Mouse (Mus musculus) thymus, postnatal 25 days (tissue): ENCODE data around the gene Tmem251.

Source experiments
- DNase-seq: peaks from one replicate; pipeline ENCODE4 v3.0.0; 2022

Gene Tmem251

DNA sequence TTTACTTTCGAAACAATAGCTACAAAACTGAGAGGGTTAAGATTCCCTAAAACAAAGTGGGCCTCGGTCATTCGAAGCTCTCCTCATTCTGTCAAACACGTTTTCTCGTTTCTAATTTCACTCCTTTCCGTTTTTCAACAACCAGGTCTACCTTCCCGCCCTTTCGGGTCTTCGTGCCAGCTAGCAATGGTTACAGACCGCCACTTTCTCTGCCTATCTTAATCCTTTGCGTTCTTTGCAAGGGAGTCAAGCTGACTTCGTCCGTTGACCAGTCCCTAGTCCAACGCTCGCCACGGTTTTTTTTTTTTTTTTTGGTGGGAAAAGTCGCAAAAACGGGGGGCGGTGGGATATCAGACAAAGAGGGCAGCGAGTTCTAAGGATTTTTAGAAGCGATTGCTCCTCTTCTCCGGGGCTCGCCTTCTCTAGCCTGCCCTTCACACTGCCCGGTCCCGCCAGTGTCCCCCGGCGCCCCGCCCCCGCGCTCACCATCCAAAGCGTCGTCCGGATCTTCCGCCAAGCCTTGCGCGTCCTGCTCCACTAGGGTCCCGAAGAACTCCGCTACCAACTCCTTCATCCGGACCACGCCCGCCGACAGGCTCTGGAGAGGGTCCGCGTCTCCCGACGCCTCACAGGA is 13.6 kb downstream of the Tmem251 start:
- DNase-seq: no peak

DNA sequence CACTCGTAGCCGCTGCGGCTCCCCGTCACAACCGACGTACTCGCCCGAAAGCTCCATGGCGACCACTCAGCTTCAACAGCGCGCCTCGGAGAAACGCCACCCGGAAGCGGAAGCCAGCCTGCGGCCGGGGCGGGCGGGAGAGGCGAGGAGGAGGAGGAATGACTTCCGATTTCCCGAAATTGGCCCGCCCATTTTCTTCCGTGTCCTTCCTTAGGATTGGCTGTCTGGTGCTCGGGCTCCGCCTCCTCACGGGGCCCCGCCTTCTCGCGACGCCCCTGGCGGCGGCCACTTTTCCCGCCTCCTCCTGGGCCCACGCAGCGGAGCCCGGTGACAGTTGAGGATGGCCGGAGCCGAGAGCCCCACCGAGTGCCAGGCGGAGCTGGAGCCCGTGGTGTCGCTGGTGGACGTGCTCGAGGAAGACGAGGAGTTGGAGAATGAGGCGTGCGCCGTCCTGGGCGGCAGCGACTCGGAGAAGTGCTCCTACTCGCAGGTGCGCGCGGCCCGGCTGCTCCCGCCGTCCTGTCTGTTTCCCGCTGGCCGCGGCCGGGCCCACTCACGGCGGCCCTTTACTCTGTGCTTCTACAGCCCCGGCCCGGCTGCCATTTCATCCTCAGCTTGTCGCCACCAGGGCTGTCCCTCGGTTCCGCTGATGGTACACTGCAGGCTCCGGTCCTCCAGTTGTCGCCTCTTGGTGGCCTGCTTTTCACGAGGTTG is 14.3 kb downstream of the Tmem251 start, which contains the start of the genes Gm28051, Gon7 and Ubr7:
Gene Gm28051, minus strand, starts transcription at position 77 of the 714 bp plus-strand sequence.
Gene Gon7, minus strand, starts transcription at position 115 of the 714 bp plus-strand sequence.
Gene Ubr7, plus strand, starts transcription at position 279 of the 714 bp plus-strand sequence.
- peak; percentile 96 for DNase-seq

DNA sequence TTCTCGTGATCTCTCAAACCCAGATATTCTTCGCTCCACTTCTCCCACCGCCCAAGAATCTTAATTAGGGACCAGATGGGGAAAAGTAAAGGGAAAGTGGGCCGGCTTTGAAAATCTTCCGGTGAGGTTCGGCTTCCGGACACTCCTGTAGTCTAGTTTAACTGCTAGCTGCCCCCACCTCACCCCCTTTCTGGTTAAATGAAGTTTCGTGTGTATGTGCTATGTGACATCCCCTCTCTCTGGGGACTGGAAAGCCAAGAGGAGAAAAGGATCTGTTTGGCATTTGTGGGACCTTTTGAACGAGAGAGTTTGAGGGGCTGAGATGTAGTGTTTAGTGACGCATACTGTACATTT is 14.8 kb downstream of the Tmem251 start, which contains the start of gene Gm20604:
Gene Gm20604, minus strand, starts transcription at position 270 of the 354 bp plus-strand sequence.
- no peak for DNase-seq

DNA sequence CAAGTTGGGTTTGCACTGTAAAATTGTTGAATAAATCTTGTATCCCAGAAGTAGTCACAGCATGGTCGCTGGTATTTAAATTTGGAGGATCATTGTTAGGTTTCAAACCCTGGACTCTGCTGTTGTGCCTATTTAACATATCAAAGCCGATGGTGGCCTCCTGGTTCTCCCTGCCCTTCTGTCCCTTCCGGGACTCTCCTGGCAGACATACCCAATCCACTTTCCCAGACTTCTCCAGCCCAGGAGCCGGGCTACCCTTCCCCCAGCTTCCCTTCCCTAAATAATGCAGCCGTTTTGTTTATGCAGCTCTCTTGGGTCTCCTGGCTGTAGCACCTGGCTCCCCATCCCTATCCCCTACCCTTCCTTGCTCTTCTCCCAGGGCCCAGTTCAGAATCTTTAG is 15.4 kb downstream of the Tmem251 start:
- DNase-seq: no peak

DNA sequence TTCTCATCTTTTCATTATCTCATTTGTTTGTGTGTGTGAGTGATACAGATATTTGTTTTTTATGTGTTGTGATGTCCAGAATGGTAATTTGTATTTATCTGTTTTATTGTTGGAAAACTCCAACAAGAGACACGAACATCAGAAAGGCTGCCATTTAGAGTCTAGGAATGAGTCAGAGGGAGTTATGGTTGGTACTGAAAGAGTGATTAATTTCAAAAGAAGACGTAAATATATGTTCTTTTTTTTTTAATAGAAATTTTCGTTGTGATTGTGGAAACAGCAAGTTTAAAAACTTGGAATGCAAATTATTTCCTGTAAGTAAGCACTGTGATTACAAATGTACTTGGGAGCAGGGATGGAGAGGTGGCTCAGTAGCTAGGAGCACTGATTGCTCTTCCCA is 18.1 kb downstream of the Tmem251 start:
- no peak for DNase-seq

DNA sequence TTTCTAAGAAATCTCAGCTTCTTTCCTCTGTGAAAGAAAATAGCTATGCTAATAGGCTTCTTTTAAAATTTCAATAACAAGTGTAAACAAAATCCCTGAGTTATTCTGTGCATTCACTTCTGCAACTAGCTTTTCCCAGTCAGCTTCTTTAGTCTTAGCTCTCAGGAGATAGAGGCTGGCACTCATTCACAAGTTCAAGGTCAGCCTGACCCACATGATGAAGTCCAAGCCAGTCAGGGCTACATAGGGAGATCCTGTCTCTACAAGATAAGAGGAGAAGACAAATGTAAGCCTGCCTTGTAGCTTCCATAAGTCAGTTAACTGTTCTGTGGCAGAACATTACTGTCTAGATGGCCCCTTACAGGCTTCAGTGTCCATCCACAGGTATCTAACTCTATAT is 20.1 kb downstream of the Tmem251 start:
- no peak for DNase-seq

DNA sequence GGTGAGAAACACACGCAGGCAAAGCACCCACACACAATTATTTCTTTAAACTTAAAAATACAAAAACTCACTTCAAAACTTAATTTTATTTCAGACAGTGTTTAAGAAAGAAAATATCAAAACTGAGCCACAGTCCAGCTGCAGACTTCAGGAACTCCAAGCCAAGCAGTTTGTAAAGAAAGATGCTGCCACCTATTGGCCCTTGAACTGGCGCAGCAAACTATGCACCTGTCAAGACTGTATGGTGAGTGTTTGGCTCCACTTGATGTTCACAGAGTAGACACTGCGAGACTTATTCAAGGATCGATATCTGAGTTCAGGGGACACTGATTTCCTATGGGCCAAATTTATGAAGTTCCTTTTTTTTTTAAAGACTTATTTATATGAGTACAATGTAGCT is 25.4 kb downstream of the Tmem251 start:
- peak; percentile 55 for DNase-seq

DNA sequence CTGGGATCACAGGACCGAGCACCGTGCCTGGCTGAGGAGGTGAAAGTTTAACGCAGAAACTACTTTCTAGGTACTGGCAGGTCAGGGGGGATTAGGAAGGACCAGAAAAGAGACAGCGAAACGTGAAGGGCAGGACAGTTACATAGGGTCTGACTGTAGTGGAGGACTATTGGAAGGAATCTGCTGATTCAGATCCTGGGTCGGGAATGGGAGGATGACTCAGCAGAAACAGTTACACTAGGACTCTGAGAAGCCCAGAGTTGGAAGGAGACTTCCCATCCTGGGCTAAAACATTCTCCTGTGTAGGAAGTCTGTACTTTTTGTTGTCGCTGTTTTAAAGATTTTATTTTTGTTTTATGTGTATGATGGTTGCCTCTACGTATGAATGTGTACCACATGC is 28.0 kb downstream of the Tmem251 start:
- no peak for DNase-seq

DNA sequence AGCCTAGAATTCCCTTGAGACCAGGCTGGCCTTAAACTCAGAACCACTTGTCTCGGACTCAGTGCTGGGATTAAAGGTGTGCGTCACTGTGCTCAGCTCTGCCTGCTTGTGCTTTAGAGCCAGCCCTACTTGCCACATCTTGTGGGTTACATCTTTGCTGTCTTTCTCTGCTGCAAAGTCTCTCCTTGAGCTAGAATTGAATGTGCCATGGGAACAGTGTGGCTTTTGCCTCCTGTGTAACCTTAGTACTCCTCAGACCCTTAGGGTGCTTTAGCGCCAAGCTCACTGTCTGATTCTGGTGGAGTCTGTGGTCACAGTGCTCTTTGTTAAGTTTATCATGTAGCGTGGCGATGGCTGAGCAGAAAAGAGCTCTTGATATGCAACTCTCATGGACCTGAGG is 29.1 kb downstream of the Tmem251 start:
- no peak for DNase-seq

DNA sequence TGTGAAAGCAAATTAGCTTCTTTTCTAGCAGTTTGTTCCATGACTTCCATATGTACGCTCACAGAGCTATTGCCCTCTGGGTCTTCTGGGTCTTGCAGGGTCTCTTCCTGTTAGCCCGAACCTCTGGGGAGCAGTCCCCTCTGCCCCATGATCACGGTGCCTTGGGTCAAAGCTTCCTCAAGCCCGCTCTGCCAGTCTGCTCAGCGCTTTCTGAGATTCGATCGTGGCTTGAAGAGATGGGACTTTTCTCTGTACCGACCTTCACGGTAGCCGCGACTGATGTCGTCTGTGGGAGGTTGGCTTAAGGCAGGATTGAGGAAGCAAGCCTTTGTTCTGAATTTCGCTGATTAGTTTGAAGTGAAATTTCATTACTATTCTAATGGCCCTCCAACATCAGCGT is 32.5 kb downstream of the Tmem251 start:
- no peak for DNase-seq

DNA sequence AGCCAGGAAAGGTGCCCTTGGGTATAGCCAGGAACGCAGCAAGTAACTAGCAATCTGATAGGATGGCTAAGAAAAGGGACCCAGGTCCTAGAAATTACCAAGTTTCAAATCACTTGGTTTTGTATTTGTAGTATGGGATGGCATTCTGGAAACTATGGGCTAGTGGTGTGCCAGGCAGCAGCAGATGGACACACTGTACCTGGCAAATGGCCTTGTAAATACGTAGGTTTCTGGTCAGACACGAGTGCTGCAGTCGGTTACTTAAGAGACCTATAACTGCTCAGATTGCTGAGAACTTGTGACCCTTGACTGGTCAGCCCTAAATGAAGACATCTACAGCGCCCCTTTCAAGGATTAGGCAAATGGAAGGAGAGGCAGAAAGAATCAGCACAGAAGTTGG is 34.6 kb downstream of the Tmem251 start:
- no peak for DNase-seq

DNA sequence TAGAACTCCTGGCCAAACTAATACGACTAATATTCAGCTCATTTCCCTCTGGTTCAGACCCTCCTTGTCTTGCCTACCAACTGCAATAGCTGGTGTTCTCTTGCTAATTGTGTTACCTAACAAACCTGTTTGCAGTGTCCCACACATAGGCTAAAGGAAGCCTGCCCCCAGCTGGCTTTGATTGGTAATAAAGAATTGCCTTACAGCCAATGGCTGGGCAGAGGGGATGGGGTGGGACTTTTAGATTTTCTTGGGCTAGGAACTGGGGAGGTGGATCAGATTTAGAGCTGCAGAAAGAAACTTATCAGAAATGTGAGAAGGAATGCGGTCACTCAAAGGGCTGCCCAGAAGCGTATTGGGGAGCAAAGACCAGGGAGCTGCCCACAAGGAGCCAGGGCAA is 35.9 kb downstream of the Tmem251 start:
- no peak for DNase-seq

DNA sequence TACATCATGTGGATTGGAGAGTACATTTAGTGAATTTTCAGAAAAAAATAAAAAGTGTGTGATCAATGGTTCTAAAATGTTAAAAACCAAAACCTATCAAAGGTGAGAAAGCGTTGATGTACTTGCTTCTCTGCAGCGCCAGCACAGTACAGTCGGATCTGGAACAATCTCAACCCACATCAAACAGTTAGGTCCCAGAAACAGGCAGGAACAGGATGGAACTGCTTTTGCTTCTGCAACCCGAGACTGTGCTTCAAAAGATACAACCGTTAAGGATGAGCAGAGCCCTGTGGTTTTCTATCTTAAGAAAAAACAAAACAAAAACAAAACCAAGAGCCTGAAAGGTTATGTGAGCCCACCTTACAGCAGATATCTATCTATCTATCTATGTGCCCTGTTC is 39.3 kb downstream of the Tmem251 start:
- peak; percentile 45 for DNase-seq

DNA sequence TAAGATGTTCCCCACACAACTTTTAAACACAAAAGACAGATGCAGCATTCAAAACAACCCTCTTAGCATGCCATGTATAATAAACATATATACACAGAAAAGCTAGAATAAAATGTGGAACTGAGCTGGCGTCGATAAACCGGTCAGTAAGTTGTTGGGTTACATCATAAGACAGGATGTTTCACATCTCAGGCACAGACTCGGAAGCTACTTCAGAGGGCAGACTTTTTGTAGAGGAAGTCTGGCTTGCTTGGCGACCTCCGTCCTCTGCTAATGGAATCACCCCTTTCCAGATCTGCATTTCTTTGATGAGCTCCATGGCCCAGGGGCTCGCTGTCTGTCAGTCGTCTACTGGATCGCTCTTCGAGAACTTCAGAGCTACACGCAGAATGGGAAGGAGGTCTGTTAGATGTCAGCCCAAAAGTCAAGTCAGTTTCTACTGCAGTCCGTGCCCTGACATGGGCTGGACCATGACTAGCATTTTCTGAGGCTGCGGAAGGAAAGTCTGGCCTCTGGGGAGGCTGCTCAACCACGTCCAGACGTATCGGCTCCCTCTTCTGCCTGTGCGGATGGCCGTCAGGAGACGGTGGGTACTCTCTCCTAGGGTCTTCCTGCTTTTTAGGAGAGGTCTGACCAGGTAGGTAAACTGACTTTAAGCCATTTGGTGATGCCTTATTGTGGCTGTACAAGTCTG is 41.5 kb downstream of the Tmem251 start:
- no peak for DNase-seq

DNA sequence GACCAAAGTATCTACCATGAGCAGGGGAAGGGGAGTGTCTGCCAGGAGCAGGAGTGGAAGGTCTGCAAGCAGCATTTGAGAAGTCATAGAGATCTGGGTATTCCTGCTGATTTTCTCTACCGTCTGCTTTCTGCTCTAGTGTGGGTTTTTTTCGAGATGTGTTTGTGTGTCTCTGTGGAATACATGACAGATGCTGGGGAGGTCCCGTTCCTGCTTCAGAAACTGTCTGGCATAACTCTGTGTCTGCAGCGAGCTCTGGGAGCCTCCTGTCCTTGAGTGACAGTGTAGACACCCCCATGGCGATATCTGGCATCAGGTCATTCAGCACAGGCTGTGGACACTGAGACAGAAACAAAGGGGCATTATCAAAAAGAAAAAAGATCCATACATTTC is 42.0 kb downstream of the Tmem251 start:
- no peak for DNase-seq

DNA sequence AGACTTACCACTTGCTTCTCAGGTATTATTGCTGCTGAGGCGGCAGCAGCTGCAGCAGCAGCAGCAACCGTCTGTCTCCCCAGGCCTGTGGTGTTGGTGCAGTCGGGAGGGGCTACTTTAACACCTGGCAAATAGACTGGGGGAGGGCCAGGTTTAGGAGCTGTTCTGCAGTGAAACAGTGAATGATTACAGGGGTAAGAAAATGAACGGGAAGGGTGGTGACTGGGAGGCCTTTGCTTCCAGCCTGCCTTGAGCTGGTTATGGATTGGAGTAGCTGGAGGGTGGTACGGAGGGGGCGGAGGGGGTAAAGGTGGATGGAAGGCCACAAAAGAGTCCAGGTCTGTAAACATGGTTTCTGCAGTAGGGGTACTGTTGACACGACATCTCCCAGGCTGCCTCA is 44.4 kb downstream of the Tmem251 start:
- peak; percentile 74 for DNase-seq
